Mouse (Mus musculus) bone marrow macrophage, adult 2 months (primary cell): Measurements from ENCODE around the gene Olfr135. TPM values are rescaled to one million over a fixed set of nuclear protein-coding genes. Genes with fewer than 3 reads are reported as not detected.

ENCODE experiments used
- H3K27ac ChIP-seq: 2 replicates; pipeline ENCODE4 v1.5.1; 2012; ENCODE audit warnings: low read depth, low read length; ENCODE audit not compliant: insufficient read depth
- H3K4me1 ChIP-seq: 2 replicates; pipeline ENCODE4 v1.6.1; 2012; ENCODE audit warnings: low read length; ENCODE audit not compliant: control insufficient read depth, insufficient read depth
- H3K4me3 ChIP-seq: 2 replicates; pipeline ENCODE4 v1.5.1; 2012; ENCODE audit warnings: mild to moderate bottlenecking, low read length, moderate library complexity; ENCODE audit not compliant: insufficient read depth
- CTCF ChIP-seq: IDR thresholded peaks from 2 replicates; pipeline ENCODE4 v1.5.1; 2012; ENCODE audit warnings: low read depth, mild to moderate bottlenecking, low read length, moderate library complexity
- POLR2A ChIP-seq: IDR thresholded peaks from 2 replicates; pipeline ENCODE4 v1.6.1; 2012; ENCODE audit warnings: mild to moderate bottlenecking, low read depth, low read length, borderline replicate concordance
- polyA plus RNA-seq: library from polyadenylated mRNA; stranded (reverse); fragments of >200 nt; gene quantifications from 2 replicates; pipeline ENCODE4 v1.2.4, GENCODE M21; 2012; ENCODE audit not compliant: missing spikeins, insufficient read depth, insufficient read length

The Olfr135 gene
- polyA plus RNA-seq: not detected in 2 replicates

DNA sequence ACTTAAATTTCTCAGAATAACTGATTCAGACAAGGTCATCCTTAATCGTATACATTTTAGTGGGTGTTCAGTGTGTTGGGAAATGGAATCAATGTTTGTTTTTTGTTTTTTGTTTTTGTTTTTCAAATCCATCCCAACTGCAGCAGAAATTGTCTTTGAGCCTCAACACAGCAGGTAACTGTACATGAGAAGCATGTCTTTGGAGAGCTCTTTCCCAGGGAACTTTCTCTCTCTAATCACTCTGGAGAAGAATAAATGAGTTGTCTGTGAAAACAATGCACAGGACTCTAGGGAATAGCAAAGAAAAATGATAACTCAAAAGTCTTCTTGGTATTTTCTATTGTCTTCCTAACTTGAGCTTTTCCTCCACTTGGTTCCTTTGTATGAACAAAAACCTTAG, at the start of gene Olfr135:
TSS of gene Olfr135 (plus strand) at position 301 of the 400 bp plus-strand sequence.
- TF ChIP-seq POLR2A (no peak), CTCF (no peak)
- Histone ChIP-seq H3K4me1 (no peaks in the 10 kb centered on the region), H3K27ac (no peak within 1 kb of the TSS), H3K4me3 (no peak within 1 kb of the TSS)

DNA sequence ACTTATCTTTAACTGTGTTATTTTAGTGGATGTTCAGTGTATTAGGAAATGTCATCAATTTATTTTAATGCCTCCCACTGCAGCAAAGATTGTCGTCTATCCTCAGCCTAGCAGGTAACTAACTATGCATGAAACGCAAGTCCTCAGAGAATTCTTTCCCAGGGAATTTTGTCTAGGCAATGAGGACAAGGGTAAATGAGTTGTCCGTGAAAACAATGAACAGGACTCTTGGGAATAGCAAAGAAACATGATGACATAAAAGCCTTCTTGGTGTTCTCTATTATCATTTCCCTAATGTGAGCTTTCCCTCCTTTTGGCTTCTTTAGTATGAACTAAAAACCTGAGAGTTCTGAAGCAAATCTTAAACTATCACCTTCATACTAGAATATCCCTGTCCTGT, 33.0 kb upstream of the Olfr135 start, which contains the start of gene Olfr134:
TSS of gene Olfr134 (plus strand) at position 301 of the 400 bp plus-strand sequence.
- no peaks in the 10 kb centered on the region for H3K4me1 ChIP-seq
- no peak within 1 kb of the TSS for H3K4me3 ChIP-seq
- H3K27ac ChIP-seq: no peak within 1 kb of the TSS
- no peak for TF ChIP-seq CTCF
- no peak for TF ChIP-seq POLR2A

Other genes with a start within 250 kb of the Olfr135 start
- gene Olfr129, start 144.3 kb upstream of the Olfr135 start, polyA plus RNA-seq: not detected in 2 replicates
- gene Olfr130, start 140.4 kb upstream of the Olfr135 start, polyA plus RNA-seq: not detected in 2 replicates
- not detected in 2 replicates for gene Olfr131, start 115.6 kb upstream of the Olfr135 start, polyA plus RNA-seq
- gene Olfr132, start 69.8 kb upstream of the Olfr135 start, polyA plus RNA-seq: not detected in 2 replicates
- gene Olfr133, start 59.1 kb upstream of the Olfr135 start, polyA plus RNA-seq: not detected in 2 replicates
- gene Olfr134, start 32.9 kb upstream of the Olfr135 start, polyA plus RNA-seq: not detected in 2 replicates
- not detected in 2 replicates for gene Olfr138, start 56.7 kb downstream of the Olfr135 start, polyA plus RNA-seq
- gene Olfr137, start 103.2 kb downstream of the Olfr135 start, polyA plus RNA-seq: not detected in 2 replicates
- not detected in 2 replicates for gene Olfr136, start 125.5 kb downstream of the Olfr135 start, polyA plus RNA-seq
- gene Esp36, start 215.8 kb downstream of the Olfr135 start, polyA plus RNA-seq: not detected in 2 replicates